Mouse (Mus musculus): ENCODE measurements around the gene Snap25. TPM values are rescaled to one million over a fixed set of nuclear protein-coding genes. Genes with fewer than 3 reads are reported as not detected.

Gene Snap25
- polyA plus RNA-seq, 1 experiment: 0.22 TPM

- Histone ChIP-seq H3K4me3 (replicated peaks; ENCODE audit: extremely low read depth, low read depth, low read length) (no peak overlapping the region), H3K4me1 (ENCODE audit: control insufficient read depth, insufficient read depth, low read length) (no peaks in the 10 kb centered on the region)
- TF ChIP-seq POLR2A (IDR thresholded peaks at IDR 0.05; ENCODE audit: borderline replicate concordance, extremely low read depth, low read depth, low read length) (no peak), CTCF (IDR thresholded peaks at IDR 0.05; ENCODE audit: insufficient read depth, low read length) (no peak)
- no peak for DNase-seq
- WGBS: 4% methylated on average over 28 of the region's 28 CpGs
These were observed 1.4 kb upstream of the Snap25 start for GRCm38 (mm10) chr2:136711746-136712440.

GRCm38 (mm10) chr2:136712441-136713015, 725 bp upstream of the Snap25 start:
- H3K4me3 ChIP-seq (replicated peaks; ENCODE audit: extremely low read depth, low read depth, low read length): no peak overlapping the region
- TF ChIP-seq POLR2A (IDR thresholded peaks at IDR 0.05; ENCODE audit: borderline replicate concordance, extremely low read depth, low read depth, low read length) (no peak), CTCF (IDR thresholded peaks at IDR 0.05; ENCODE audit: insufficient read depth, low read length) (no peak)
- no peaks in the 10 kb centered on the region for H3K4me1 ChIP-seq (ENCODE audit: control insufficient read depth, insufficient read depth, low read length)
- 5% methylated on average over 13 of the region's 13 CpGs for WGBS
- no peak for DNase-seq

GRCm38 (mm10) chr2:136714008-136714411, 757 bp downstream of the Snap25 start:
- no peaks in the 10 kb centered on the region for H3K4me1 ChIP-seq (ENCODE audit: control insufficient read depth, insufficient read depth, low read length)
- WGBS: 1% methylated on average over 22 of the region's 22 CpGs
- no peak overlapping the region for H3K4me3 ChIP-seq (replicated peaks; ENCODE audit: extremely low read depth, low read depth, low read length)
- peak; percentile 70 for DNase-seq
- no peak for TF ChIP-seq POLR2A (IDR thresholded peaks at IDR 0.05; ENCODE audit: borderline replicate concordance, extremely low read depth, low read depth, low read length)
- TF ChIP-seq CTCF (IDR thresholded peaks at IDR 0.05; ENCODE audit: insufficient read depth, low read length): no peak

GRCm38 (mm10) chr2:136715531-136715930, 2.3 kb downstream of the Snap25 start:
- whole genome bisulfite sequencing: 64% methylated on average over 5 of the region's 5 CpGs
- no peak for DNase-seq

GRCm38 (mm10) chr2:136716400-136716799, 3.1 kb downstream of the Snap25 start:
- DNase-seq: no peak
- Histone ChIP-seq H3K4me1 (ENCODE audit: control insufficient read depth, insufficient read depth, low read length) (no peaks in the 10 kb centered on the region), H3K4me3 (replicated peaks; ENCODE audit: extremely low read depth, low read depth, low read length) (no peak overlapping the region)
- TF ChIP-seq POLR2A (IDR thresholded peaks at IDR 0.05; ENCODE audit: borderline replicate concordance, extremely low read depth, low read depth, low read length) (no peak), CTCF (IDR thresholded peaks at IDR 0.05; ENCODE audit: insufficient read depth, low read length) (no peak)
- 86% methylated on average over 1 of the region's 1 CpGs for WGBS

More at GRCm38 (mm10) chr2:136715531-136715930, 2.3 kb downstream of the Snap25 start:
- TF ChIP-seq POLR2A (IDR thresholded peaks at IDR 0.05; ENCODE audit: borderline replicate concordance, extremely low read depth, low read depth, low read length): no peak
- no peak for TF ChIP-seq CTCF (IDR thresholded peaks at IDR 0.05; ENCODE audit: insufficient read depth, low read length)
- Histone ChIP-seq H3K4me1 (ENCODE audit: control insufficient read depth, insufficient read depth, low read length) (no peaks in the 10 kb centered on the region), H3K4me3 (replicated peaks; ENCODE audit: extremely low read depth, low read depth, low read length) (no peak overlapping the region)

- TF ChIP-seq POLR2A (IDR thresholded peaks at IDR 0.05; ENCODE audit: borderline replicate concordance, extremely low read depth, low read depth, low read length) (no peak), CTCF (IDR thresholded peaks at IDR 0.05; ENCODE audit: insufficient read depth, low read length) (peak; percentile 44)
- 22% methylated on average over 4 of the region's 4 CpGs for WGBS
- DNase-seq: peak; percentile 35
These were observed 7.0 kb downstream of the Snap25 start for GRCm38 (mm10) chr2:136720235-136720634.

GRCm38 (mm10) chr2:136738260-136738659, 25.0 kb downstream of the Snap25 start:
- TF ChIP-seq POLR2A (IDR thresholded peaks at IDR 0.05; ENCODE audit: borderline replicate concordance, extremely low read depth, low read depth, low read length) (no peak), CTCF (IDR thresholded peaks at IDR 0.05; ENCODE audit: insufficient read depth, low read length) (no peak)
- Histone ChIP-seq H3K4me3 (replicated peaks; ENCODE audit: extremely low read depth, low read depth, low read length) (no peak overlapping the region), H3K4me1 (ENCODE audit: control insufficient read depth, insufficient read depth, low read length) (no peaks in the 10 kb centered on the region)
- 68% methylated on average over 2 of the region's 2 CpGs for WGBS
- DNase-seq: no peak

More at GRCm38 (mm10) chr2:136720235-136720634, 7.0 kb downstream of the Snap25 start:
- H3K4me1 ChIP-seq (ENCODE audit: control insufficient read depth, insufficient read depth, low read length): no peaks in the 10 kb centered on the region
- H3K4me3 ChIP-seq (replicated peaks; ENCODE audit: extremely low read depth, low read depth, low read length): no peak overlapping the region

- TF ChIP-seq CTCF (IDR thresholded peaks at IDR 0.05; ENCODE audit: insufficient read depth, low read length) (no peak), POLR2A (IDR thresholded peaks at IDR 0.05; ENCODE audit: borderline replicate concordance, extremely low read depth, low read depth, low read length) (no peak)
These were observed 29.0 kb downstream of the Snap25 start for GRCm38 (mm10) chr2:136742230-136742629.

GRCm38 (mm10) chr2:136744683-136745326, 31.6 kb downstream of the Snap25 start:
- no peak for DNase-seq
- Histone ChIP-seq H3K4me1 (ENCODE audit: control insufficient read depth, insufficient read depth, low read length) (no peaks in the 10 kb centered on the region), H3K4me3 (replicated peaks; ENCODE audit: extremely low read depth, low read depth, low read length) (no peak overlapping the region)
- TF ChIP-seq POLR2A (IDR thresholded peaks at IDR 0.05; ENCODE audit: borderline replicate concordance, extremely low read depth, low read depth, low read length): no peak
- TF ChIP-seq CTCF (IDR thresholded peaks at IDR 0.05; ENCODE audit: insufficient read depth, low read length): no peak
- WGBS: 76% methylated on average over 2 of the region's 2 CpGs

More at GRCm38 (mm10) chr2:136742230-136742629, 29.0 kb downstream of the Snap25 start:
- 71% methylated on average over 2 of the region's 2 CpGs for WGBS
- no peak overlapping the region for H3K4me3 ChIP-seq (replicated peaks; ENCODE audit: extremely low read depth, low read depth, low read length)
- DNase-seq: no peak
- no peaks in the 10 kb centered on the region for H3K4me1 ChIP-seq (ENCODE audit: control insufficient read depth, insufficient read depth, low read length)

All from lung, adult 2 months (tissue).